Mouse (Mus musculus): ENCODE measurements around the gene Hfe.
A peak's percentile ranks its signal among the peaks of the same experiment; 100 is the strongest.
"Not testable (repeated sequence)": the region's sequence is repeated elsewhere in the genome, so short reads cannot be mapped to it uniquely, and the experiment has no call there.

Hfe gene

GRCm38 (mm10) chr13:23716261-23717042 lies 5.8 kb upstream of the Hfe start:
- DNase-seq (ENCODE audit: low spot score), result no peak

- no peak for DNase-seq (ENCODE audit: low spot score)
Observed at GRCm38 (mm10) chr13:23709714-23710373, 810 bp downstream of the Hfe start.

GRCm38 (mm10) chr13:23708654-23709053 lies 2.0 kb downstream of the Hfe start:
- DNase-seq (ENCODE audit: low spot score), result no peak

GRCm38 (mm10) chr13:23708041-23708440 lies 2.6 kb downstream of the Hfe start:
- no peak for DNase-seq (ENCODE audit: low spot score)

GRCm38 (mm10) chr13:23706771-23707170 lies 3.9 kb downstream of the Hfe start:
- DNase-seq (ENCODE audit: low spot score), result no peak

- no peak for DNase-seq (ENCODE audit: low spot score)
Observed at GRCm38 (mm10) chr13:23705751-23706356, 4.8 kb downstream of the Hfe start.

GRCm38 (mm10) chr13:23702801-23703200 lies 7.9 kb downstream of the Hfe start:
- DNase-seq (ENCODE audit: low spot score), result not testable (repeated sequence)

- DNase-seq (ENCODE audit: low spot score), result no peak
Observed at GRCm38 (mm10) chr13:23702220-23702619, 8.4 kb downstream of the Hfe start.

GRCm38 (mm10) chr13:23700786-23701520 lies 9.7 kb downstream of the Hfe start:
- peak; percentile 86 for DNase-seq (ENCODE audit: low spot score)

- DNase-seq (ENCODE audit: low spot score), result no peak
Observed at GRCm38 (mm10) chr13:23699767-23700166, 10.9 kb downstream of the Hfe start.

GRCm38 (mm10) chr13:23698996-23699395 lies 11.7 kb downstream of the Hfe start:
- DNase-seq (ENCODE audit: low spot score), result peak; percentile 4

GRCm38 (mm10) chr13:23698300-23698693 lies 12.4 kb downstream of the Hfe start, which contains the start of gene Hist1h4c:
Hist1h4c (minus strand) TSS chr13:23698454.
- peak; percentile 99 for DNase-seq (ENCODE audit: low spot score)

GRCm38 (mm10) chr13:23697491-23698299 lies 13.0 kb downstream of the Hfe start:
- DNase-seq (ENCODE audit: low spot score), result no peak

GRCm38 (mm10) chr13:23696061-23696474 lies 14.6 kb downstream of the Hfe start:
- DNase-seq (ENCODE audit: low spot score), result no peak

- DNase-seq (ENCODE audit: low spot score), result no peak
Observed at GRCm38 (mm10) chr13:23695514-23695913, 15.1 kb downstream of the Hfe start, which contains the start of gene Hist1h1t. Hist1h1t (plus strand) TSS chr13:23695814.

GRCm38 (mm10) chr13:23694956-23695355 lies 15.7 kb downstream of the Hfe start:
- no peak for DNase-seq (ENCODE audit: low spot score)

GRCm38 (mm10) chr13:23693856-23694440 lies 16.7 kb downstream of the Hfe start:
- no peak for DNase-seq (ENCODE audit: low spot score)

GRCm38 (mm10) chr13:23689459-23689858 lies 21.2 kb downstream of the Hfe start:
- DNase-seq (ENCODE audit: low spot score), result no peak

- no peak for DNase-seq (ENCODE audit: low spot score)
Observed at GRCm38 (mm10) chr13:23688956-23689355, 21.7 kb downstream of the Hfe start.

- no peak for DNase-seq (ENCODE audit: low spot score)
Observed at GRCm38 (mm10) chr13:23687907-23688306, 22.7 kb downstream of the Hfe start.

GRCm38 (mm10) chr13:23687181-23687580 lies 23.5 kb downstream of the Hfe start:
- DNase-seq (ENCODE audit: low spot score), result no peak
